Mouse (Mus musculus): ENCODE data around the gene Dok5. TPM values are rescaled to one million over a fixed set of nuclear protein-coding genes. Genes with fewer than 3 reads are reported as not detected.

The Dok5 gene
- polyA plus RNA-seq, 1 experiment from 2014 or later = 6.9 TPM

DNA sequence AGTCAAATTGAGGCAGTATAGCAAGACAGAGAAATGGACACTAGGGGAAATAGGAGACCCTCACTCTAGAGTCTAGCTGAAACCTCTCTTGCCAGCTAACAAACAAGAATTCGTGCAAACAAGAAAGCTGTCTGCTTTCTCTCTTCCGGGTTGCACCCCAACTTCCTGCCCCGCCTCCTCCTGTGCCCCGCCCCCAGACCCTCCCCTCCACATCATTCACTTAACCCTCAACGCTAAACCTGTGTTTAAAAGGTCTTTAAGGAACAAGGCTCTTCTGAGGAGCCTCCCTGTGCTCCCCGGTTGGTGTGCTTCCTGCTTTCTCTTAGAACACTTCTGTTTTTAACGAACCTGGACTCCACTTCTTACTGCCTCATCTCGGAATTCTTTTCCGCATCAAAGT lies 156.4 kb downstream of the Dok5 start:
- Histone ChIP-seq H3K4me2 (no peak overlapping the region), H3K36me3 (ENCODE audit: control insufficient read depth, insufficient read depth, low read length) (no peaks in the 10 kb centered on the region)
- WGBS (ENCODE audit: insufficient replicate concordance) = 48% methylated on average over 9 of the region's 9 CpGs

DNA sequence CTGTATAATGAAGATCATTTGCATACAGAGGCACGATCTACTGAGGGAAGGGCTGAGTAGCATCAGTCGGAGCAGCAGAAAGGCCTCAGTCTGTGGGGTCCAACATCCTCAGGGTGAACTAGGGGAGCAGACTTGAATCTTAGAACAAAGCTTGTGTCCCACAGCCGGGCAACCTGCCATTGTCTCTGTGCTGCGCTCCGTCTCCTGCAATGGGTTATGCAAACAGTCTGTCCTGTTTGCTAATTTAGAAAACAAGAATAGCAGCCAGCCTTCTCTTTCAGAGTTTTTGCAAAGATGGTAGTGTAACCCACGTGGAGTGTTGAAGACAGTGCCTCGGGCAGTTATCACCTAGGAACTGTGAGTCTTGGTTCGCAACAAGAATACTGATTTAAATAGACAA lies 163.5 kb downstream of the Dok5 start:
- Histone ChIP-seq H3K4me2 (no peak overlapping the region), H3K4me3 (ENCODE audit: low read depth, low read length) (no peak overlapping the region), H3K27me3 (ENCODE audit: control insufficient read depth, insufficient read depth, low read length) (no peaks in the 10 kb centered on the region), H3K9ac (ENCODE audit: low read depth, low read length) (no peak overlapping the region), H3K4me1 (ENCODE audit: control insufficient read depth, insufficient read depth, low read length) (no peaks in the 10 kb centered on the region), H3K36me3 (ENCODE audit: control insufficient read depth, insufficient read depth, low read length) (no peaks in the 10 kb centered on the region), H3K9me3 (replicated peaks; ENCODE audit: control insufficient read depth, low read length) (no peaks in the 10 kb centered on the region), H3K27ac (ENCODE audit: low read depth, low read length) (no peak overlapping the region)
- whole genome bisulfite sequencing (ENCODE audit: insufficient replicate concordance) = 79% methylated on average over 8 of the region's 8 CpGs
- no peak for ATAC-seq (replicated peaks; ENCODE audit: insufficient number of reproducible peaks, low FRiP score, low TSS enrichment)

More for the DNA sequence above, 156.4 kb downstream of the Dok5 start:
- Histone ChIP-seq H3K4me3 (ENCODE audit: low read depth, low read length) (no peak overlapping the region), H3K4me1 (ENCODE audit: control insufficient read depth, insufficient read depth, low read length) (no peaks in the 10 kb centered on the region), H3K9ac (ENCODE audit: low read depth, low read length) (no peak overlapping the region), H3K27me3 (ENCODE audit: control insufficient read depth, insufficient read depth, low read length) (no peaks in the 10 kb centered on the region), H3K9me3 (replicated peaks; ENCODE audit: control insufficient read depth, low read length) (no peaks in the 10 kb centered on the region), H3K27ac (ENCODE audit: low read depth, low read length) (no peak overlapping the region)
- ATAC-seq (replicated peaks; ENCODE audit: insufficient number of reproducible peaks, low FRiP score, low TSS enrichment) = no peak

DNA sequence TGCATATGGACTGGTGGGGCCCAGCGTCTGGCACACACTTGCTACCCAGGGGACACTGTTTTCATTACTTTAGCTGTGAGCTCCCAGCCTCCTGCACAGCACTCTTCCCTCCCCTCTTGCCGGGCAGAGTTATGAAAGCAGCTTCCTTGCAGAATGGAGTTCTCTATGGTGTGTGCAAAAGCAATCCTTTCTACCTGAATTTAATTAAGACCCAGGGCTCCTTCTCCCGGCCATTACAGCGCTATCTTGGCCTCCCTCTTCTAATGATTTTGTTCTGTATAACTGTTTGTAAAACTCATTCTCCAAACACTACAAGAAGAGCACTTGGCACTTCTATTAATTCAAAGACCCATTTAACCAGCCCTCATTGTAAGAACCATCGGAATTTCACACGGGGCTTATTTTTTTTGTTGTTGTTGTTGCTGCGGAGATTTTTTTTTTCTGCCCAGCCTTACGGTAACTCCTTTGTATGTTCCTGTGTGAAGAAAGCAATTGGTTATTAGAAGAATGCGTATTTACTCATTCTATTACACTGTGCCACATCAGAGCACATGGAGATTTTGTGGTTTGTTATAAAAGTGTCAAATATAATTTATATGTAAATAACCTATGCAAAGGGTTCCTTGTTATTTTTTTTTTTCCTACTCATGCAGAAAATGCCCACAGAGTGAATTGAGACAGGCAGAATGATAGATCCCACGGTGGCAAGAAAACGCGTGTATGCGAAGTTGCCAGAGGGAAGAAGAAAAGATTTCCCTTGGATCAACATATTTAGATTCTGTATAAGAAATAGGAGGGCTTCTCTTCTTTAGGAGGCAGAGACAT lies 170.8 kb downstream of the Dok5 start:
- no peak overlapping the region for H3K27ac ChIP-seq (ENCODE audit: low read depth, low read length)
- no peaks in the 10 kb centered on the region for H3K36me3 ChIP-seq (ENCODE audit: control insufficient read depth, insufficient read depth, low read length)
- no peak overlapping the region for H3K4me3 ChIP-seq (ENCODE audit: low read depth, low read length)
- H3K27me3 ChIP-seq (ENCODE audit: control insufficient read depth, insufficient read depth, low read length) = no peaks in the 10 kb centered on the region
- no peak for ATAC-seq (replicated peaks; ENCODE audit: insufficient number of reproducible peaks, low FRiP score, low TSS enrichment)
- no peak overlapping the region for H3K4me2 ChIP-seq
- 80% methylated on average over 13 of the region's 13 CpGs for WGBS (ENCODE audit: insufficient replicate concordance)
- no peak overlapping the region for H3K9ac ChIP-seq (ENCODE audit: low read depth, low read length)
- 0 out of 2 replicates have a peak, but pooled peaks cover 2% of the 10 kb centered on the region for H3K9me3 ChIP-seq (replicated peaks; ENCODE audit: control insufficient read depth, low read length)
- H3K4me1 ChIP-seq (ENCODE audit: control insufficient read depth, insufficient read depth, low read length) = no peaks in the 10 kb centered on the region

DNA sequence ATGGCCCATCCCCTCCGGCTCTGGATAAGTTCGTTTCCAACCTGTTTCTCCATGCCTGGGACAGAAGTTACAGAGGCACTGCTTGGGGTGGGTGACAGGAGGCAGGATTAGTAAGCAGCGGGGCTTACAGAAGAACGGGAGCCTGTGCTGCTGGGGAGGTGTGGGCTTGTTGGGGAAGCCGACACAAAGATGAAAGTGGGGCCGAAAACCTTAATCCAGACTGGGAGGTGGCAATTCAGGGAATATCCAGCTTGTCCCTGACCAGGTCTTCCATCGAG lies 171.4 kb downstream of the Dok5 start:
- 82% methylated on average over 7 of the region's 7 CpGs for WGBS (ENCODE audit: insufficient replicate concordance)
- no peak for ATAC-seq (replicated peaks; ENCODE audit: insufficient number of reproducible peaks, low FRiP score, low TSS enrichment)

DNA sequence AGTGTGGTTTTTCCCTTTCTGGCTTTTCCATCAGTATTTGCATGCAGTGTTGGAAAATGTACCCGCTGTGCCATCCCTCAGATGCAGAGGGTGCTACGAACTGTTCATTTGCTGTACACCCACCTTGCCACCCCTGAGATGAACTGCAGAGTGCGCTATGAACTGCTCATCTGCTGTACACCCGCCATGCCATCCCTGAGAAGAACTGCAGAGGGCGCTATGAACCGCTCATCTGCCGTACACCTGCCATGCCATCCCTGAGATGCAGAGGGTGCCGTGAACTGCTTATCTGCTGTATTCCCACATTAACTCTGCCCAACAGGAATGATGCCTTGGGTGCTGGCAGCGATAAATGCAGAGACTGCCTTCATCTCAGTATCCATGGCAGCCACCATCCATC lies 171.8 kb downstream of the Dok5 start:
- Histone ChIP-seq H3K4me3 (ENCODE audit: low read depth, low read length) (no peak overlapping the region), H3K9ac (ENCODE audit: low read depth, low read length) (no peak overlapping the region), H3K36me3 (ENCODE audit: control insufficient read depth, insufficient read depth, low read length) (no peaks in the 10 kb centered on the region), H3K27me3 (ENCODE audit: control insufficient read depth, insufficient read depth, low read length) (no peaks in the 10 kb centered on the region), H3K27ac (ENCODE audit: low read depth, low read length) (no peak overlapping the region), H3K4me2 (no peak overlapping the region), H3K9me3 (replicated peaks; ENCODE audit: control insufficient read depth, low read length) (0 out of 2 replicates have a peak, but pooled peaks cover 2% of the 10 kb centered on the region), H3K4me1 (ENCODE audit: control insufficient read depth, insufficient read depth, low read length) (no peaks in the 10 kb centered on the region)
- 78% methylated on average over 9 of the region's 9 CpGs for WGBS (ENCODE audit: insufficient replicate concordance)
- ATAC-seq (replicated peaks; ENCODE audit: insufficient number of reproducible peaks, low FRiP score, low TSS enrichment) = no peak

More for the DNA sequence above, 171.4 kb downstream of the Dok5 start:
- H3K36me3 ChIP-seq (ENCODE audit: control insufficient read depth, insufficient read depth, low read length) = no peaks in the 10 kb centered on the region
- H3K9me3 ChIP-seq (replicated peaks; ENCODE audit: control insufficient read depth, low read length) = 0 out of 2 replicates have a peak, but pooled peaks cover 2% of the 10 kb centered on the region
- no peak overlapping the region for H3K4me2 ChIP-seq
- H3K4me3 ChIP-seq (ENCODE audit: low read depth, low read length) = no peak overlapping the region
- H3K27me3 ChIP-seq (ENCODE audit: control insufficient read depth, insufficient read depth, low read length) = no peaks in the 10 kb centered on the region
- H3K4me1 ChIP-seq (ENCODE audit: control insufficient read depth, insufficient read depth, low read length) = no peaks in the 10 kb centered on the region
- H3K27ac ChIP-seq (ENCODE audit: low read depth, low read length) = no peak overlapping the region
- H3K9ac ChIP-seq (ENCODE audit: low read depth, low read length) = no peak overlapping the region

DNA sequence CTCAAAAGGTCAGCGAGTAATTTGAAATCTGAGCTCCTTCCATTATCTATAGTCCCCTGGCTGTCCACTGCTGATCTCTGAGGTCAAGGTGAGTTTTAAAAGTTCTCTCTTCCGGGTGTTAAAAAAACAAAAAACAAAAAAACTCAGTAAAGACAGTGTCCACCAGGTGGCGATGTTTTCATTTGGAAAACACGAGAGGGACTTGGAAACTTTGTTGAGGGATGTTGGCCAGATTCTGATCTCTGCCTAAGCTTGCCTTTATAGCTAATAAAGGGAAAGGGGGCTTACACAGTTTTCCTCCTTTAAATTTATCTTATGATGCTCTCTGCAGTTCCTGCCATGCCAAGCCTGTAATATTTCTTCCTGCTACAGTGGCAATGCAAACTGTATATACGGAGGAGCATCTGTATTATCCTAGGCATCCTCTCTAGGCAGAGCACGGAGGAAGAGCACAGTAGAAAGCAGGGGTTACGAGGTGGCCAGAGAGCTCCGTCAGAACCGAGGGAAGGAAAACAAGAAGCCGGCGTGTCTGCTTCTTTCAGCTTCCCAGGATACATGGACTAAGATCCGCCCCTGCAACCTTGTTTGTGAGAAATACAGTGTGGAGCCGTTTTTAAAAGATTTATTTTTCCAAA lies 181.1 kb downstream of the Dok5 start:
- Histone ChIP-seq H3K9me3 (replicated peaks; ENCODE audit: control insufficient read depth, low read length) (no peaks in the 10 kb centered on the region), H3K9ac (ENCODE audit: low read depth, low read length) (no peak overlapping the region), H3K36me3 (ENCODE audit: control insufficient read depth, insufficient read depth, low read length) (no peaks in the 10 kb centered on the region), H3K4me3 (ENCODE audit: low read depth, low read length) (no peak overlapping the region), H3K27ac (ENCODE audit: low read depth, low read length) (no peak overlapping the region), H3K27me3 (ENCODE audit: control insufficient read depth, insufficient read depth, low read length) (no peaks in the 10 kb centered on the region; the same call in 1 of the 2 replicates), H3K4me2 (no peak overlapping the region), H3K4me1 (ENCODE audit: control insufficient read depth, insufficient read depth, low read length) (no peaks in the 10 kb centered on the region)
- ATAC-seq (replicated peaks; ENCODE audit: insufficient number of reproducible peaks, low FRiP score, low TSS enrichment) = no peak
- WGBS (ENCODE audit: insufficient replicate concordance) = 45% methylated on average over 13 of the region's 13 CpGs

DNA sequence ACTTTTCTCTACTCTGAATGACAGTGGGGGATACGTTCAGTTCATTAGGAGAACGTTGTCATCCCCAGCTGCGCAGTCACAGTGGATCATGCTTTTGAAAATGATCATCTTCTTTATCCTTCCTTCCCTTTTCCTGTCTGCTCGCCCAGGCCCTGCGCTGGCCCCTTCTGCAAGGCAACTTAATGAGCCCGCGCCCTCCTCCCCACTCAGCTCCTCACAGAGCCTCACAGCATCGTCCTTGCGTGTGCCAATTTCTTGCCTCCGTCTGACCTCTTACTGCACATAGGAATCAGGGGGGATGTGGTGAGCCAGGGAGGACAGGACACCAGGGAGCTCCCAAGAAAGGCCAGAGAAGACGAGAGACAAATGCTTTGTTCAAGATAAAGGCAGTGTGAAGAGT lies 182.3 kb downstream of the Dok5 start:
- no peak for ATAC-seq (replicated peaks; ENCODE audit: insufficient number of reproducible peaks, low FRiP score, low TSS enrichment)
- Histone ChIP-seq H3K27me3 (ENCODE audit: control insufficient read depth, insufficient read depth, low read length) (no peaks in the 10 kb centered on the region; the same call in 1 of the 2 replicates), H3K36me3 (ENCODE audit: control insufficient read depth, insufficient read depth, low read length) (no peaks in the 10 kb centered on the region), H3K4me2 (no peak overlapping the region), H3K9ac (ENCODE audit: low read depth, low read length) (no peak overlapping the region), H3K4me3 (ENCODE audit: low read depth, low read length) (no peak overlapping the region), H3K4me1 (ENCODE audit: control insufficient read depth, insufficient read depth, low read length) (no peaks in the 10 kb centered on the region), H3K9me3 (replicated peaks; ENCODE audit: control insufficient read depth, low read length) (no peaks in the 10 kb centered on the region), H3K27ac (ENCODE audit: low read depth, low read length) (no peak overlapping the region)
- WGBS (ENCODE audit: insufficient replicate concordance) = 81% methylated on average over 11 of the region's 11 CpGs

DNA sequence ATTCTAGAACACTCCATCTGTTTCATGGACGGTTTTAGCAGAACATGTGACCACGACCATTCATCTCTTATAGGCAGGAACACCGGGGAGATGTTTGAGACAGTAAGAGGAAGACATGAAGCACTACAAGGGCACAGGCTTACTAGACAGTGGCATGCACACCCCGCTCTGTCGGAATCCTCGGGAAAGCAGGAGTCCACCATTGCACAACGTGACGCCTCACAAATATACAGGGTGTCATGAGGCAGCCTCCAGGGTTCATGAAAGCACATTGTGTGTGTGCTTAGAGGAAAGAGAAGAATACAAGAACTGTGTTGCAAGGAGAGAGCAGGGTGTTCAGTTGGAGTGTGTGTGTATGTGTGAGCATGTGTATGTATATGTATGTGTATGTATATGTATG lies 184.0 kb downstream of the Dok5 start:
- Histone ChIP-seq H3K4me3 (ENCODE audit: low read depth, low read length) (no peak overlapping the region), H3K27ac (ENCODE audit: low read depth, low read length) (no peak overlapping the region), H3K9me3 (replicated peaks; ENCODE audit: control insufficient read depth, low read length) (no peaks in the 10 kb centered on the region), H3K4me2 (no peak overlapping the region), H3K36me3 (ENCODE audit: control insufficient read depth, insufficient read depth, low read length) (no peaks in the 10 kb centered on the region), H3K4me1 (ENCODE audit: control insufficient read depth, insufficient read depth, low read length) (no peaks in the 10 kb centered on the region), H3K27me3 (ENCODE audit: control insufficient read depth, insufficient read depth, low read length) (no peaks in the 10 kb centered on the region; the same call in 1 of the 2 replicates), H3K9ac (ENCODE audit: low read depth, low read length) (no peak overlapping the region)
- 79% methylated on average over 8 of the region's 8 CpGs for WGBS (ENCODE audit: insufficient replicate concordance)
- ATAC-seq (replicated peaks; ENCODE audit: insufficient number of reproducible peaks, low FRiP score, low TSS enrichment) = no peak

DNA sequence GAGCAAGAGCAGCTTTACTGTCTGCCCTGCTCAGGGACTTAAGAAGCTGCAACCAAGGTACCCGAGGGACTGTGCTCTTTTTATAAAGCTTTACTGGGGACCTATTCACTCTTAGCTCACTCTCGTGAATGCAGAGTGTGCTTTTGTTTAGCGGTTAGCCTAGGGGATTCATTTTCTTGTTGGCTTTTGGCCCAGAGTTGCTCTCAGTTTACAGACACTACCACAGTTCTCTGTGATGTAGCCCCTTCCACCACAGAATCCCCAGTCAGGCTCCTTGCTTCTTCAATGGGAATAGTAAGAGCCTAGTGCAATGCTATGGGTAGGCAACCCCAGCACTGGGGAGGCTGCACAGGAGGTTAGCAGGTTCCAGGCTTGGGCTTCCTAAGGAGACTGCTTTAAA lies 190.7 kb downstream of the Dok5 start:
- Histone ChIP-seq H3K9ac (ENCODE audit: low read depth, low read length) (no peak overlapping the region), H3K4me3 (ENCODE audit: low read depth, low read length) (no peak overlapping the region), H3K27ac (ENCODE audit: low read depth, low read length) (no peak overlapping the region), H3K9me3 (replicated peaks; ENCODE audit: control insufficient read depth, low read length) (no peaks in the 10 kb centered on the region), H3K27me3 (ENCODE audit: control insufficient read depth, insufficient read depth, low read length) (no peaks in the 10 kb centered on the region), H3K36me3 (ENCODE audit: control insufficient read depth, insufficient read depth, low read length) (no peaks in the 10 kb centered on the region), H3K4me2 (no peak overlapping the region), H3K4me1 (ENCODE audit: control insufficient read depth, insufficient read depth, low read length) (no peaks in the 10 kb centered on the region)
- no peak for ATAC-seq (replicated peaks; ENCODE audit: insufficient number of reproducible peaks, low FRiP score, low TSS enrichment)
- 53% methylated on average over 3 of the region's 3 CpGs for WGBS (ENCODE audit: insufficient replicate concordance)

Measured in heart, embryonic 11.5 days (tissue).